Mouse (Mus musculus) neural tube, embryonic 14.5 days (tissue): ENCODE data around the gene Wdr83os. TPM values are rescaled to one million over a fixed set of nuclear protein-coding genes. Genes with fewer than 3 reads are reported as not detected.

Experiments
- ATAC-seq: fragments of 200-750 bp; cut with Nextera tagmentation; 2 replicates; pipeline ENCODE4 v1.8.0; 2017; ENCODE audit warnings: low read depth, mild to moderate bottlenecking, moderate TSS enrichment, moderate library complexity
- H3K27ac ChIP-seq: fragments of 300-500 bp; sonication (generic); 2 replicates; pipeline ENCODE4 v1.5.1; 2014; ENCODE audit warnings: low read depth, mild to moderate bottlenecking, control low read depth, low read length, moderate library complexity, mixed read lengths
- H3K27me3 ChIP-seq: fragments of 300-500 bp; sonication (generic); 2 replicates; pipeline ENCODE4 v1.6.1; 2014; ENCODE audit warnings: low read length; ENCODE audit not compliant: control insufficient read depth, insufficient read depth
- H3K36me3 ChIP-seq: fragments of 300-500 bp; sonication (generic); 2 replicates; pipeline ENCODE4 v1.6.1; 2014; ENCODE audit warnings: low read length, mixed read lengths; ENCODE audit not compliant: control insufficient read depth, insufficient read depth
- H3K4me1 ChIP-seq: fragments of 300-500 bp; sonication (generic); 2 replicates; pipeline ENCODE4 v1.6.1; 2014; ENCODE audit warnings: low read length; ENCODE audit not compliant: control insufficient read depth, insufficient read depth
- H3K4me2 ChIP-seq: fragments of 300-500 bp; sonication (generic); 2 replicates; pipeline ENCODE4 v1.6.1; 2014; ENCODE audit warnings: mild to moderate bottlenecking, low read depth, low read length, control low read depth
- H3K4me3 ChIP-seq: fragments of 300-500 bp; sonication (generic); 2 replicates; pipeline ENCODE4 v1.5.1; 2014; ENCODE audit warnings: low read depth, low read length, control low read depth, mixed read lengths
- H3K9ac ChIP-seq: fragments of 300-500 bp; sonication (generic); replicated peaks from 2 replicates; pipeline ENCODE4 v1.6.1; 2014; ENCODE audit warnings: low read depth, mild to moderate bottlenecking, control low read depth, low read length, mixed read lengths
- H3K9me3 ChIP-seq: fragments of 300-500 bp; sonication (generic); 2 replicates; pipeline ENCODE4 v1.6.1; 2016; ENCODE audit warnings: low read length; ENCODE audit not compliant: control insufficient read depth
- WGBS: fragments of 180-500 bp; shearing (Covaris S2); extraction: QIAGEN DNeasy Blood & Tissue Kit; methylation state at CpG from one replicate; pipeline ENCODE4 v1.1.7; 2014; 5-methylcytosine and 5-hydroxymethylcytosine counted together
- polyA plus RNA-seq: library from polyadenylated mRNA; unstranded; fragments of >200 nt; fragmentation: Nextera tagmentation; extraction: Ambion mirVana; gene quantifications from 2 replicates; pipeline ENCODE4 v1.2.1, GENCODE M21; 2014

Gene Wdr83os
- polyA plus RNA-seq, 1 experiment from 2014 or later: 134 TPM

- WGBS: 0% methylated on average over 14 of the region's 14 CpGs
- peaks cover 24% of the 10 kb centered on the region for H3K4me1 ChIP-seq
- H3K9ac ChIP-seq: peak overlapping the region; percentile 87
- no peaks in the 10 kb centered on the region for H3K9me3 ChIP-seq
- H3K4me2 ChIP-seq: peak overlapping the region; percentile 96
- H3K27me3 ChIP-seq: no peaks in the 10 kb centered on the region
- H3K4me3 ChIP-seq: peak overlapping the region; percentile 77
- peak; percentile 66 for ATAC-seq
- peaks cover 12% of the 10 kb centered on the region for H3K36me3 ChIP-seq
- H3K27ac ChIP-seq: peak overlapping the region; percentile 96
These were observed 43.2 kb upstream of the Wdr83os start for GRCm38 (mm10) chr8:85037366-85037680.

- peaks cover 24% of the 10 kb centered on the region for H3K4me1 ChIP-seq
- peak overlapping the region; percentile 96 for H3K27ac ChIP-seq
- H3K4me3 ChIP-seq: peak overlapping the region; percentile 77
- peaks cover 13% of the 10 kb centered on the region for H3K36me3 ChIP-seq
- no peaks in the 10 kb centered on the region for H3K27me3 ChIP-seq
- no peaks in the 10 kb centered on the region for H3K9me3 ChIP-seq
- peak; percentile 5; the same call in 1 of the 2 replicates for ATAC-seq
- under 1% methylated on average over 57 of the region's 57 CpGs for WGBS
- peak overlapping the region; percentile 96 for H3K4me2 ChIP-seq
- peak overlapping the region; percentile 87 for H3K9ac ChIP-seq
These were observed 42.6 kb upstream of the Wdr83os start for GRCm38 (mm10) chr8:85037681-85038531.

GRCm38 (mm10) chr8:85043619-85044018 is 36.9 kb upstream of the Wdr83os start:
- no peaks in the 10 kb centered on the region for H3K9me3 ChIP-seq
- no peaks in the 10 kb centered on the region for H3K27me3 ChIP-seq
- no peak overlapping the region for H3K27ac ChIP-seq
- H3K4me3 ChIP-seq: no peak overlapping the region
- peaks cover 5% of the 10 kb centered on the region; the same call in 1 of the 2 replicates for H3K4me1 ChIP-seq
- H3K4me2 ChIP-seq: no peak overlapping the region
- 96% methylated on average over 6 of the region's 6 CpGs for WGBS
- peaks cover 58% of the 10 kb centered on the region for H3K36me3 ChIP-seq
- no peak for ATAC-seq
- H3K9ac ChIP-seq: no peak overlapping the region

- Histone ChIP-seq H3K4me1 (peaks cover 10% of the 10 kb centered on the region), H3K9ac (no peak overlapping the region), H3K9me3 (no peaks in the 10 kb centered on the region), H3K36me3 (peaks cover 40% of the 10 kb centered on the region), H3K4me3 (no peak overlapping the region), H3K27ac (no peak overlapping the region), H3K4me2 (no peak overlapping the region), H3K27me3 (no peaks in the 10 kb centered on the region)
- no peak for ATAC-seq
- 84% methylated on average over 7 of the region's 7 CpGs for WGBS
These were observed 23.2 kb upstream of the Wdr83os start for GRCm38 (mm10) chr8:85057367-85057766.

GRCm38 (mm10) chr8:85059879-85060616 is 20.5 kb upstream of the Wdr83os start, which contains the start of gene Fbxw9:
TSS of gene Fbxw9 (plus strand) at chr8:85060055.
- Histone ChIP-seq H3K9ac (peak within 1 kb of the TSS; percentile 67), H3K36me3 (peaks cover 21% of the 10 kb centered on the region; the same call in 1 of the 2 replicates), H3K9me3 (no peaks in the 10 kb centered on the region), H3K27me3 (no peaks in the 10 kb centered on the region), H3K27ac (no peak within 1 kb of the TSS), H3K4me2 (peak within 1 kb of the TSS; percentile 96), H3K4me3 (peak within 1 kb of the TSS; percentile 90), H3K4me1 (peaks cover 10% of the 10 kb centered on the region)
- peak; percentile 94 for ATAC-seq
- WGBS: 1% methylated on average over 52 of the region's 53 CpGs

- ATAC-seq: no peak
- Histone ChIP-seq H3K27ac (no peak overlapping the region), H3K4me2 (no peak overlapping the region), H3K9ac (no peak overlapping the region), H3K36me3 (peaks cover 28% of the 10 kb centered on the region), H3K27me3 (no peaks in the 10 kb centered on the region), H3K9me3 (no peaks in the 10 kb centered on the region), H3K4me1 (peaks cover 10% of the 10 kb centered on the region), H3K4me3 (no peak overlapping the region)
- WGBS: 98% methylated on average over 4 of the region's 4 CpGs
These were observed 17.9 kb upstream of the Wdr83os start for GRCm38 (mm10) chr8:85062603-85063002.

- Histone ChIP-seq H3K4me1 (peaks cover 10% of the 10 kb centered on the region), H3K4me3 (no peak overlapping the region), H3K4me2 (no peak overlapping the region), H3K9me3 (no peaks in the 10 kb centered on the region), H3K27me3 (no peaks in the 10 kb centered on the region), H3K27ac (no peak overlapping the region), H3K36me3 (peaks cover 31% of the 10 kb centered on the region), H3K9ac (no peak overlapping the region)
- 38% methylated on average over 2 of the region's 2 CpGs for WGBS
- ATAC-seq: no peak
These were observed 15.3 kb upstream of the Wdr83os start for GRCm38 (mm10) chr8:85065213-85065612.

- Histone ChIP-seq H3K4me1 (peaks cover 3% of the 10 kb centered on the region; the same call in 1 of the 2 replicates), H3K9me3 (no peaks in the 10 kb centered on the region), H3K9ac (no peak overlapping the region), H3K27ac (no peak overlapping the region), H3K27me3 (no peaks in the 10 kb centered on the region), H3K4me3 (no peak overlapping the region), H3K36me3 (peaks cover 28% of the 10 kb centered on the region), H3K4me2 (no peak overlapping the region)
- ATAC-seq: no peak
- 96% methylated on average over 2 of the region's 2 CpGs for WGBS
These were observed 13.4 kb upstream of the Wdr83os start for GRCm38 (mm10) chr8:85067155-85067554.

- no peak within 1 kb of the TSS for H3K9ac ChIP-seq
- ATAC-seq: no peak
- H3K4me1 ChIP-seq: peaks cover 11% of the 10 kb centered on the region; the same call in 1 of the 2 replicates
- H3K9me3 ChIP-seq: no peaks in the 10 kb centered on the region
- no peak within 1 kb of the TSS for H3K27ac ChIP-seq
- H3K27me3 ChIP-seq: no peaks in the 10 kb centered on the region
- H3K4me2 ChIP-seq: no peak within 1 kb of the TSS
- peaks cover 28% of the 10 kb centered on the region for H3K36me3 ChIP-seq
- H3K4me3 ChIP-seq: no peak within 1 kb of the TSS
These were observed 12.6 kb upstream of the Wdr83os start, which contains the start of gene Gm5741 for GRCm38 (mm10) chr8:85067982-85068381. TSS of gene Gm5741 (minus strand) at chr8:85067982.
